Mouse (Mus musculus): ENCODE results near the gene Ddx41. TPM values are rescaled to one million over a fixed set of nuclear protein-coding genes. Genes with fewer than 3 reads are reported as not detected.
"Not testable (repeated sequence)": the region's sequence is repeated elsewhere in the genome, so short reads cannot be mapped to it uniquely, and the experiment has no call there.

The Ddx41 gene
- total RNA-seq (2021), result 10 to 100 TPM; 44.8 to 47.0 TPM
- long read RNA-seq, experiment 1, transcript Ddx41-201 (17 exons, 2,205 nt), result major isoform, 40 of 71 reads
- long read RNA-seq, experiment 1, partial matches to known transcripts, result 9 of 71 reads
- long read RNA-seq, experiment 1, other reads (novel, unspliced or antisense), result 22 of 71 reads
- long read RNA-seq, experiment 2, transcript Ddx41-201 (17 exons, 2,205 nt), result major isoform, 44 of 66 reads
- long read RNA-seq, experiment 2, partial matches to known transcripts, result 10 of 66 reads
- long read RNA-seq, experiment 2, other reads (novel, unspliced or antisense), result 12 of 66 reads

GRCm38 (mm10) chr13:55536194-55537175 lies at the start of gene Ddx41:
Gene Ddx41 (minus strand): TSS chr13:55536658.
- DNase-seq (ENCODE audit: low spot score in 2 of 2), result peak; percentile 100

GRCm38 (mm10) chr13:55578086-55578485 lies 41.6 kb upstream of the Ddx41 start:
- no peak for DNase-seq (ENCODE audit: low spot score in 2 of 2)

GRCm38 (mm10) chr13:55576872-55577271 lies 40.4 kb upstream of the Ddx41 start:
- DNase-seq (ENCODE audit: low spot score in 2 of 2), result not testable (repeated sequence)

- DNase-seq (ENCODE audit: low spot score in 2 of 2), result no peak
These were observed 39.5 kb upstream of the Ddx41 start for GRCm38 (mm10) chr13:55575932-55576331.

GRCm38 (mm10) chr13:55574321-55574720 lies 37.9 kb upstream of the Ddx41 start:
- no peak for DNase-seq (ENCODE audit: low spot score in 2 of 2)

- DNase-seq (ENCODE audit: low spot score in 2 of 2), result no peak
These were observed 37.0 kb upstream of the Ddx41 start, which contains the start of gene Tmed9 for GRCm38 (mm10) chr13:55573432-55573831. Gene Tmed9 (plus strand): TSS chr13:55573732.

GRCm38 (mm10) chr13:55571977-55572376 lies 35.5 kb upstream of the Ddx41 start:
- no peak for DNase-seq (ENCODE audit: low spot score in 2 of 2)

- DNase-seq (ENCODE audit: low spot score in 2 of 2), result peak; percentile 91 to 95
These were observed 34.7 kb upstream of the Ddx41 start, which contains the start of gene Fam193b for GRCm38 (mm10) chr13:55571027-55571751. Gene Fam193b (minus strand): TSS chr13:55571120.

GRCm38 (mm10) chr13:55570286-55570973 lies 34.0 kb upstream of the Ddx41 start:
- DNase-seq (ENCODE audit: low spot score in 2 of 2), result peak in 1 of 2 experiments; percentile 37

- peak in 1 of 2 experiments; percentile 9 for DNase-seq (ENCODE audit: low spot score in 2 of 2)
These were observed 33.3 kb upstream of the Ddx41 start for GRCm38 (mm10) chr13:55569726-55570285.

GRCm38 (mm10) chr13:55568524-55568923 lies 32.1 kb upstream of the Ddx41 start:
- not testable (repeated sequence) for DNase-seq (ENCODE audit: low spot score in 2 of 2)

- DNase-seq (ENCODE audit: low spot score in 2 of 2), result no peak
These were observed 31.5 kb upstream of the Ddx41 start for GRCm38 (mm10) chr13:55567949-55568348.

GRCm38 (mm10) chr13:55567001-55567400 lies 30.5 kb upstream of the Ddx41 start:
- DNase-seq (ENCODE audit: low spot score in 2 of 2), result no peak

- DNase-seq (ENCODE audit: low spot score in 2 of 2), result no peak
These were observed 26.9 kb upstream of the Ddx41 start for GRCm38 (mm10) chr13:55563266-55563879.

- DNase-seq (ENCODE audit: low spot score in 2 of 2), result no peak
These were observed 21.0 kb upstream of the Ddx41 start for GRCm38 (mm10) chr13:55557499-55557898.

GRCm38 (mm10) chr13:55555921-55556320 lies 19.5 kb upstream of the Ddx41 start:
- no peak for DNase-seq (ENCODE audit: low spot score in 2 of 2)

GRCm38 (mm10) chr13:55549061-55549460 lies 12.6 kb upstream of the Ddx41 start:
- no peak for DNase-seq (ENCODE audit: low spot score in 2 of 2)

GRCm38 (mm10) chr13:55548426-55548825 lies 12.0 kb upstream of the Ddx41 start:
- no peak for DNase-seq (ENCODE audit: low spot score in 2 of 2)

- no peak for DNase-seq (ENCODE audit: low spot score in 2 of 2)
These were observed 11.5 kb upstream of the Ddx41 start for GRCm38 (mm10) chr13:55547916-55548315.

GRCm38 (mm10) chr13:55544792-55545191 lies 8.3 kb upstream of the Ddx41 start:
- no peak for DNase-seq (ENCODE audit: low spot score in 2 of 2)
